Mouse (Mus musculus): ENCODE results near the gene Ppm1b. TPM values are rescaled to one million over a fixed set of nuclear protein-coding genes. Genes with fewer than 3 reads are reported as not detected.

The Ppm1b gene
- polyA plus RNA-seq, 1 experiment from 2014 or later, result 122 TPM

GRCm38 (mm10) chr17:85028093-85028739, 71.7 kb downstream of the Ppm1b start, which contains the start of gene Slc3a1:
TSS of gene Slc3a1 (plus strand) at chr17:85028376.
- ATAC-seq (ENCODE audit: low FRiP score, low read depth), result no peak
- no peaks in the 10 kb centered on the region for H3K27me3 ChIP-seq (replicated peaks)
- 92% methylated on average over 20 of the region's 20 CpGs for WGBS
- H3K9me3 ChIP-seq, result no peaks in the 10 kb centered on the region
- no peak within 1 kb of the TSS for H3K9ac ChIP-seq
- H3K4me1 ChIP-seq, result no peaks in the 10 kb centered on the region
- no peak within 1 kb of the TSS for H3K27ac ChIP-seq
- no peak within 1 kb of the TSS for H3K4me3 ChIP-seq
- no peaks in the 10 kb centered on the region for H3K36me3 ChIP-seq
- H3K4me2 ChIP-seq (replicated peaks), result no peak within 1 kb of the TSS

DNA sequence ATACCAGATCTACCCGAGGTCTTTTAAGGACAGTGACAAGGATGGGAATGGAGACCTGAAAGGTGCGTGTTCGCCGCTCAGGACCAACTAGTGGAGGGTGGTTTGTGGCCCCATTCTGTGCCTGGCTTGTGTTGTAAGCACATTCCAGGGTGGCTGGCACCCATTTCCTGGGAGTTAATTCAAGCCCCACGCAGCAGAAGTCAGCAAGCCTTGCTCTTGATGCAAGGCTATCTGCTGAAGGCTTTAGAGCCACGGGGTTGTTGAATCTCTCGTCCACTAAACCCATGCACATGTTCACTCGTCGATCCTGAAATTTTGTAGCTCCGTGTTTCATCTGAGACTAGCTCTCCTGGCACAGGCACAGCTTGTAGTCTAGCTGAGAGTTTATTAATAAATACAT, 72.3 kb downstream of the Ppm1b start:
- no peaks in the 10 kb centered on the region for H3K9me3 ChIP-seq
- H3K27me3 ChIP-seq (replicated peaks), result no peaks in the 10 kb centered on the region
- 95% methylated on average over 10 of the region's 10 CpGs for WGBS
- H3K36me3 ChIP-seq, result no peaks in the 10 kb centered on the region
- no peaks in the 10 kb centered on the region for H3K4me1 ChIP-seq
- no peak overlapping the region for H3K4me2 ChIP-seq (replicated peaks)
- H3K9ac ChIP-seq, result no peak overlapping the region
- no peak overlapping the region for H3K4me3 ChIP-seq
- no peak overlapping the region for H3K27ac ChIP-seq
- no peak for ATAC-seq (ENCODE audit: low FRiP score, low read depth)

DNA sequence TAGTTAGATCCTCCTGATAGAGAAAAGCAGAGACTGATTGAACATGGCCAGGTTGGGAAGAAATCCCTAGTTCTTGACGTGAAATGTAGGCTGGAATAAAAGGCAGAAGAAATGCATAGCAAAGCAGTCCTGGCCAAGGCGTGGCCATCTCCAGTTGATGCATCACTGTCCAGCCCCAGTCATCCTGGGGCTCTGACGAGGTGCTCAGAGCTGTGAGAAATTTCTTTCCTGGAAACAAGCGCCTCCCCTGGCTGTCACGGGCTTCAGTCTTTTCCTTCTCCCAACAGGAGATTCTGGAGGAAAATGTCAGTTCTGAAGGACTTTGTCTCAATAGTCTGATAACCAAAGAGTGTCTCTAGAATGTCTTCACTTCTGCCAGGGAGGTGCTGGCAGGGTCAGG, 74.1 kb downstream of the Ppm1b start:
- no peaks in the 10 kb centered on the region for H3K4me1 ChIP-seq
- H3K4me2 ChIP-seq (replicated peaks), result no peak overlapping the region
- H3K27me3 ChIP-seq (replicated peaks), result no peaks in the 10 kb centered on the region
- no peaks in the 10 kb centered on the region for H3K36me3 ChIP-seq
- ATAC-seq (ENCODE audit: low FRiP score, low read depth), result no peak
- H3K9me3 ChIP-seq, result no peaks in the 10 kb centered on the region
- no peak overlapping the region for H3K4me3 ChIP-seq
- 80% methylated on average over 5 of the region's 5 CpGs for WGBS
- H3K27ac ChIP-seq, result no peak overlapping the region
- H3K9ac ChIP-seq, result no peak overlapping the region

DNA sequence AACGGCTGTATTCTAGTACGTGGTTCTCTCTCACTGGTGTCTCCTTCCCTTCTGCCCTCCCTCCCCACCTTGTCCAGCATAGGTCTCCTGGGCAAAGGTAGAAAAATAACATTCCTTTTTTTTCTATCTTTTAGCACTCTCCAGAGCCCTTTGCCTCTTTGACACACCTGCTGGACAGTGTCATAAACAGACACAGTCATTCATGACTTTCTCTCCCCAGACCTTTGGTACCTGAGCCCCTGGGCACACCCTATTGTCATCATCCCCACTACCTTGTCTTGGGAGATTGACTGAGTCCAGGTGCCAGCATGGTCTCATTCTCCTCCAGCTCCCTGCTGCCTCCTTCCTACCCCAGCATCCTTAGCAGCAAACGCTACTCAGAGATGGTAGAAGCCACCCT, 76.5 kb downstream of the Ppm1b start:
- Histone ChIP-seq H3K27me3 (replicated peaks) (no peaks in the 10 kb centered on the region), H3K4me1 (no peaks in the 10 kb centered on the region), H3K36me3 (no peaks in the 10 kb centered on the region), H3K4me2 (replicated peaks) (no peak overlapping the region), H3K4me3 (no peak overlapping the region), H3K9me3 (no peaks in the 10 kb centered on the region), H3K27ac (no peak overlapping the region), H3K9ac (no peak overlapping the region)
- no peak for ATAC-seq (ENCODE audit: low FRiP score, low read depth)
- WGBS, result 83% methylated on average over 3 of the region's 3 CpGs

GRCm38 (mm10) chr17:85034068-85034467, 77.5 kb downstream of the Ppm1b start:
- 79% methylated on average over 11 of the region's 11 CpGs for WGBS
- H3K27me3 ChIP-seq (replicated peaks), result no peaks in the 10 kb centered on the region
- ATAC-seq (ENCODE audit: low FRiP score, low read depth), result no peak

DNA sequence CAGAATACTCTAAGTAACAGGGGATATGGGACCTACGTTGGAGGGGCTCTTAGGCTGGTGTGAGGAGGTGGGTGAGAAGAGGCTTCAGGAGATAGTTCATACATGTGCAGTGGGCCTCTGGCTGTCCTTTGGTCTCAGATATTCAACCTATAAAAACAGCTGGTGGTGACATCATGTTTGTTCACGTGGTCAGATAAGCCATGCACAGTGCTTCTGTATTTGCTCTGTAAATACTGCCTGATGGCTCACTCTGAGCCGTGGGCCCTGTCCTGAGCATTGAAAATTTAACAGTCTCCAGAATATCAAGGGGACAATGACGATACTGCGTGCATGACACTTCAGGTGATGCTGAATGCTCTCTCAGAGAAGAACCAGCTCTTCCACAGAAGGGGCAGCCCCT, 81.3 kb downstream of the Ppm1b start:
- WGBS, result 86% methylated on average over 5 of the region's 5 CpGs
- Histone ChIP-seq H3K4me2 (replicated peaks) (no peak overlapping the region), H3K9me3 (no peaks in the 10 kb centered on the region), H3K9ac (no peak overlapping the region), H3K4me3 (no peak overlapping the region), H3K27ac (no peak overlapping the region), H3K36me3 (no peaks in the 10 kb centered on the region), H3K27me3 (replicated peaks) (no peaks in the 10 kb centered on the region), H3K4me1 (no peaks in the 10 kb centered on the region)
- no peak for ATAC-seq (ENCODE audit: low FRiP score, low read depth)

More at GRCm38 (mm10) chr17:85034068-85034467, 77.5 kb downstream of the Ppm1b start:
- H3K4me2 ChIP-seq (replicated peaks), result no peak overlapping the region
- no peaks in the 10 kb centered on the region for H3K9me3 ChIP-seq
- no peak overlapping the region for H3K9ac ChIP-seq
- no peak overlapping the region for H3K27ac ChIP-seq
- H3K4me1 ChIP-seq, result no peaks in the 10 kb centered on the region
- no peak overlapping the region for H3K4me3 ChIP-seq
- H3K36me3 ChIP-seq, result no peaks in the 10 kb centered on the region

GRCm38 (mm10) chr17:85038311-85038710, 81.8 kb downstream of the Ppm1b start:
- no peak overlapping the region for H3K27ac ChIP-seq
- no peak overlapping the region for H3K4me3 ChIP-seq
- ATAC-seq (ENCODE audit: low FRiP score, low read depth), result no peak
- H3K9me3 ChIP-seq, result no peaks in the 10 kb centered on the region
- H3K4me1 ChIP-seq, result no peaks in the 10 kb centered on the region
- no peaks in the 10 kb centered on the region for H3K36me3 ChIP-seq
- H3K9ac ChIP-seq, result no peak overlapping the region
- no peak overlapping the region for H3K4me2 ChIP-seq (replicated peaks)
- 83% methylated on average over 4 of the region's 4 CpGs for WGBS
- H3K27me3 ChIP-seq (replicated peaks), result no peaks in the 10 kb centered on the region

GRCm38 (mm10) chr17:85038761-85039160, 82.2 kb downstream of the Ppm1b start:
- Histone ChIP-seq H3K4me3 (no peak overlapping the region), H3K27me3 (replicated peaks) (no peaks in the 10 kb centered on the region), H3K9ac (no peak overlapping the region), H3K9me3 (no peaks in the 10 kb centered on the region), H3K4me2 (replicated peaks) (no peak overlapping the region), H3K4me1 (no peaks in the 10 kb centered on the region), H3K36me3 (no peaks in the 10 kb centered on the region), H3K27ac (no peak overlapping the region)
- WGBS, result 94% methylated on average over 5 of the region's 5 CpGs
- no peak for ATAC-seq (ENCODE audit: low FRiP score, low read depth)

DNA sequence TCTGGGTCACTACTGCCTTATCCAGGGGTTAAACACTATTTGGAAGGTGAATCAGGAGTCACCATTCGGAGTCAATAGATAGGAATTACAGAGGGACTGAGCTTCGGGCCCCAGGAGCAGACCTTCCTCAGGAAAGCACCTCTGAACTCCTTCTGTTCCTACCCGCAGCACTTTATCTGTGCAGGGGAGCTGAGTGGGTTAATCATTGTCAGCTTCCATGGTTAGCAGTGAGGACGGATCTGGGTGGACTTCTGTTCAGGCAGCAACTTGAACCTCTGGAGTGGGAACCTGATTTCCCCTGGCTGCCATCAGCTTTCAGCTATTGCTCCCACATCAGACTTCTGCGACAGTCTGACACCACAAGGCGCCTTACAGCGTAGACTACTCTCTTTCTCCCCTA, 84.4 kb downstream of the Ppm1b start:
- Histone ChIP-seq H3K4me2 (replicated peaks) (no peak overlapping the region), H3K4me3 (no peak overlapping the region), H3K4me1 (no peaks in the 10 kb centered on the region), H3K36me3 (no peaks in the 10 kb centered on the region), H3K27ac (no peak overlapping the region), H3K27me3 (replicated peaks) (no peaks in the 10 kb centered on the region), H3K9me3 (no peaks in the 10 kb centered on the region), H3K9ac (no peak overlapping the region)
- ATAC-seq (ENCODE audit: low FRiP score, low read depth), result no peak
- WGBS, result 75% methylated on average over 7 of the region's 7 CpGs

DNA sequence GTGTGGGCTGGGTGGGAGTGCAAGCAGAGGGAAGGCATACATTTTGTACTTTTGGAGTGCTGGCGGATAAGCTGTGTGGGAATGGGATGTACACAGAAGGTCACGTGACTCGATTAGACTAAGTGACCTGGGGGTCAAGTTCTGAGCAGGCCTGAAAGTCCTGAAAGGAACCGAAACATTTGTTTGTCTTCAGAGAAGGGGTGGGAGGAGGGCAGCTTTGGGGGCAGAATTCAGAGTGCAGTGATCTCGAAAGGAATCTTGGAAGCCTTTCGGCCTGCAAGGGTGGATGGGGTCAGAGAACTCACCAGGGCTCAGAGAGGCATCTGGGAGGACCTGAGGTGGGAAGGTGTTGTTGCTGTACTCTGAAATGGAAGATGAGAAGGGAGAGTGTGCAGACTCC, 85.9 kb downstream of the Ppm1b start:
- no peak overlapping the region for H3K4me3 ChIP-seq

GRCm38 (mm10) chr17:85043404-85043816, 86.9 kb downstream of the Ppm1b start:
- Histone ChIP-seq H3K36me3 (no peaks in the 10 kb centered on the region), H3K4me1 (no peaks in the 10 kb centered on the region), H3K27me3 (replicated peaks) (no peaks in the 10 kb centered on the region), H3K4me2 (replicated peaks) (no peak overlapping the region), H3K4me3 (no peak overlapping the region), H3K27ac (no peak overlapping the region), H3K9ac (no peak overlapping the region), H3K9me3 (no peaks in the 10 kb centered on the region)
- 87% methylated on average over 6 of the region's 6 CpGs for WGBS
- no peak for ATAC-seq (ENCODE audit: low FRiP score, low read depth)

More for the DNA sequence above, 85.9 kb downstream of the Ppm1b start:
- H3K9me3 ChIP-seq, result no peaks in the 10 kb centered on the region
- ATAC-seq (ENCODE audit: low FRiP score, low read depth), result no peak
- no peak overlapping the region for H3K4me2 ChIP-seq (replicated peaks)
- no peaks in the 10 kb centered on the region for H3K27me3 ChIP-seq (replicated peaks)
- no peaks in the 10 kb centered on the region for H3K36me3 ChIP-seq
- no peak overlapping the region for H3K27ac ChIP-seq
- 77% methylated on average over 6 of the region's 6 CpGs for WGBS
- H3K4me1 ChIP-seq, result no peaks in the 10 kb centered on the region
- H3K9ac ChIP-seq, result no peak overlapping the region

DNA sequence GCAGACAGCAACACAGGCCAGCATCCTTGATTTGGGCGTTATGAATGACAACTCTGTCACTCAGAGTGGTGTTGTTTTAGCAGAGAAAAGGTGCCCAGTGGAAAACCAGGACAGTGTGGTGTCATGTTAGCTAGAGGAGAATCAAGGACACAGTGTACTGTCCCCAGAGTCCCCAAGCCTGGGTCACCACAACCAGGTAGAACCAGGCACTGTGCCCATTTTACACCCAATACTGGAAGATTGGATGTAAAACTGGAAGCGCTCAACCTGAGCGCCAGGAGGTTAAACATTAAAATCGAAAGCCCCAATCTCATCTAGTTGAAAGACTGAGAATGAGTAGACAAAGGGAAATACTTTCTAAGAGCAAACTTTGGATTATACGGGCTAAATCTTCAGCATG, 87.9 kb downstream of the Ppm1b start:
- no peak overlapping the region for H3K4me2 ChIP-seq (replicated peaks)
- H3K27ac ChIP-seq, result no peak overlapping the region
- no peaks in the 10 kb centered on the region for H3K27me3 ChIP-seq (replicated peaks)
- no peak for ATAC-seq (ENCODE audit: low FRiP score, low read depth)
- H3K4me1 ChIP-seq, result no peaks in the 10 kb centered on the region
- no peak overlapping the region for H3K9ac ChIP-seq
- 97% methylated on average over 5 of the region's 5 CpGs for WGBS
- no peaks in the 10 kb centered on the region for H3K36me3 ChIP-seq
- no peaks in the 10 kb centered on the region for H3K9me3 ChIP-seq
- no peak overlapping the region for H3K4me3 ChIP-seq

- Histone ChIP-seq H3K36me3 (no peaks in the 10 kb centered on the region), H3K9ac (no peak overlapping the region), H3K27ac (no peak overlapping the region), H3K27me3 (replicated peaks) (no peaks in the 10 kb centered on the region), H3K4me2 (replicated peaks) (no peak overlapping the region), H3K9me3 (no peaks in the 10 kb centered on the region), H3K4me1 (no peaks in the 10 kb centered on the region), H3K4me3 (no peak overlapping the region)
- WGBS, result 86% methylated on average over 12 of the region's 12 CpGs
- no peak for ATAC-seq (ENCODE audit: low FRiP score, low read depth)
Observed at GRCm38 (mm10) chr17:85045160-85045559, 88.6 kb downstream of the Ppm1b start.

All from neural tube, embryonic 12.5 days (tissue).